7 mouse cellular contexts compared by ENCODE assay signal in the genomic region with DNA sequence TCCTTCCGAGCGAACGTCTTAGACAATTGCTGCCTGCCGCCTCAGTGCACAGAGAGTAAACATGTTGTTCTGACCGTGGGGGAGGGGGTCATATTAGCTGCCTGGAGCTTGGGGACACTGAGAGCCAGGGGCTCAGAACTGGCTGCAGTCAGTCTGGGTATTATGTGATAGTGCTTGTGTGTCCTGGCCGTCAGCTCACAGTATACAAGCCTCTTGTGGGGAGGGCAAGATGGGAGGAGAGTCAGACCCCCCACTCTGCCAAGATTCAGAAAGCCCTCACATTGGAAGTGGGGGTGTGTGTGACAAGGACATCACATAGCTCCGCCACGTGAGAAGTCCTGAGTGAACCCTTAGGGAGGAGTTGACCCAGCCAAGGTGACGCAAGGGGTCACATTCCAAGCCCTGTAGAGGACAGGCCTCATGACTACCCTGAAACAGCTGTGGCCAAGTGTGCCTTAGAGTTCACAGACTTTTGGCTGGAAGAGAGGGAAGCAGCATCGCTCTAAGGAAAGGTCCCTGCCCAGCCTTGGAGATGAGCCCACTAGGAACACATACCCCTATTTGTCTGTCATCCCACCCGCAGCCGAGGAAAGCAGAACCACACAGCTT. TPM values are rescaled to one million over a fixed set of nuclear protein-coding genes. Genes with fewer than 3 reads are reported as not detected.
A peak's percentile ranks its signal among the peaks of the same experiment; 100 is the strongest.
DNase-seq lines count a peak whose midpoint lies in the region; ATAC-seq and TF ChIP-seq lines count a peak whose summit lies in the region.

No protein-coding gene starts in this region.

- H3K4me1 ChIP-seq in cortical plate, adult 2 months (ENCODE audit: control insufficient read depth, insufficient read depth, low read length): peaks cover 14% of the 10 kb centered on the region
- peaks cover 51% of the 10 kb centered on the region for H3K4me1 ChIP-seq in kidney, adult 2 months (ENCODE audit: control insufficient read depth, insufficient read depth, low read length)
- H3K4me1 ChIP-seq in lung, embryonic 16.5 days (replicated peaks; ENCODE audit: control insufficient read depth, insufficient read depth, low read length): peaks cover 84% of the 10 kb centered on the region

- H3K27ac ChIP-seq in cortical plate, adult 2 months (ENCODE audit: insufficient read depth, low read length): peak overlapping the region; percentile 91
- peak overlapping the region; percentile 98 for H3K27ac ChIP-seq in kidney, adult 2 months (ENCODE audit: insufficient read depth, low read depth, low read length)
- H3K27ac ChIP-seq in lung, embryonic 16.5 days (ENCODE audit: low read length): peak overlapping the region; percentile 100

- ATAC-seq in lung, embryonic 16.5 days (ENCODE audit: low read depth): peak; percentile 47

- H3K27me3 ChIP-seq in kidney, adult 2 months (replicated peaks; ENCODE audit: control insufficient read depth, insufficient read depth, low read length): no peaks in the 10 kb centered on the region
- no peaks in the 10 kb centered on the region for H3K27me3 ChIP-seq in lung, embryonic 16.5 days (ENCODE audit: control insufficient read depth, insufficient read depth, low read depth, low read length)

- H3K4me2 ChIP-seq in lung, embryonic 16.5 days (ENCODE audit: low read depth, low read length): peak overlapping the region; percentile 90

- no peaks in the 10 kb centered on the region for H3K9me3 ChIP-seq in lung, embryonic 16.5 days (ENCODE audit: control insufficient read depth, low read length)

- no peak for TF ChIP-seq CTCF in cortical plate, adult 2 months (IDR thresholded peaks at IDR 0.05; ENCODE audit: extremely low read depth, insufficient read depth, low read length)
- no peak for TF ChIP-seq CTCF in kidney, adult 2 months (conservative IDR thresholded peaks at IDR 0.05; ENCODE audit: insufficient read depth, insufficient read length, low read depth, low read length)

- peak; percentile 46 for DNase-seq in R1 (ENCODE audit: low read depth, low spot score)
- peak; percentile 93 for DNase-seq in heart, adult 8-10 months (ENCODE audit: low spot score)
- DNase-seq in kidney, adult 2 months: peak; percentile 97
- DNase-seq in testis, postnatal 10 days (ENCODE audit: low spot score): peak; percentile 65
- DNase-seq in natural killer cell, adult 2 months (ENCODE audit: low spot score in 2 of 2): no peak

- WGBS in kidney, adult 2 months: 8% methylated on average over 12 of the region's 12 CpGs
- 5% methylated on average over 12 of the region's 12 CpGs for WGBS in lung, embryonic 16.5 days

- H3K9ac ChIP-seq in lung, embryonic 16.5 days (ENCODE audit: low read length): peak overlapping the region; percentile 94

- peak overlapping the region; percentile 18 for H3K4me3 ChIP-seq in cortical plate, adult 2 months (ENCODE audit: insufficient read depth, low read length)
- H3K4me3 ChIP-seq in kidney, adult 2 months (ENCODE audit: insufficient read depth, low read depth, low read length): peak overlapping the region; percentile 59
- peak overlapping the region; percentile 66 for H3K4me3 ChIP-seq in lung, embryonic 16.5 days (ENCODE audit: low read length)

- no peak for TF ChIP-seq POLR2A in cortical plate, adult 2 months (IDR thresholded peaks at IDR 0.05; ENCODE audit: extremely low read depth, insufficient read depth, low read length)
- no peak for TF ChIP-seq POLR2A in kidney, adult 2 months (IDR thresholded peaks at IDR 0.05; ENCODE audit: low read depth, low read length)

- H3K36me3 ChIP-seq in kidney, adult 2 months (ENCODE audit: control insufficient read depth, insufficient read depth, low read length): peaks cover 1% of the 10 kb centered on the region; the same call in 1 of the 2 replicates
- H3K36me3 ChIP-seq in lung, embryonic 16.5 days (ENCODE audit: control insufficient read depth, insufficient read depth, low read length): 0 out of 2 replicates have a peak, but pooled peaks cover 5% of the 10 kb centered on the region

RNA-seq across cellular contexts. Expression of gene Tns2, which starts 3.8 kb away (rescaled TPM):
- polyA plus RNA-seq in cortical plate, adult 2 months (2012; rRNA removed): 19.4 and 20.5 TPM in 2 replicates
- total RNA-seq in heart, adult 8-10 months (2022): 100 to 1,000 TPM; 123 to 146 (median 133) TPM
- polyA plus RNA-seq in kidney, adult 2 months (2012; rRNA removed): 124 and 143 TPM in 2 replicates
- polyA plus RNA-seq in lung, embryonic 16.5 days (2015; fragmentation: Nextera tagmentation; extraction: Ambion mirVana): 68.5 and 72.8 TPM in 2 replicates

RNA-seq across cellular contexts. Expression of gene Eif4b, which starts 30.5 kb away (rescaled TPM):
- 100 and 107 TPM in 2 replicates for polyA plus RNA-seq in cortical plate, adult 2 months (2012; rRNA removed)
- 100 to 1,000 TPM; 161 to 190 (median 169) TPM for total RNA-seq in heart, adult 8-10 months (2022)
- 92.1 and 124 TPM in 2 replicates for polyA plus RNA-seq in kidney, adult 2 months (2012; rRNA removed)
- 122 and 123 TPM in 2 replicates for polyA plus RNA-seq in lung, embryonic 16.5 days (2015; fragmentation: Nextera tagmentation; extraction: Ambion mirVana)

RNA-seq across cellular contexts. Expression of gene Spryd3, which starts 32.0 kb away (rescaled TPM):
- 152 and 156 TPM in 2 replicates for polyA plus RNA-seq in cortical plate, adult 2 months (2012; rRNA removed)
- 10 to 100 TPM; 13.2 to 16.8 (median 15.6) TPM for total RNA-seq in heart, adult 8-10 months (2022)
- polyA plus RNA-seq in kidney, adult 2 months (2012; rRNA removed): 29.7 and 30.1 TPM in 2 replicates
- 21.2 and 22.7 TPM in 2 replicates for polyA plus RNA-seq in lung, embryonic 16.5 days (2015; fragmentation: Nextera tagmentation; extraction: Ambion mirVana)

RNA-seq across cellular contexts. Expression of gene Igfbp6, which starts 40.1 kb away (rescaled TPM):
- 69.5 and 71.7 TPM in 2 replicates for polyA plus RNA-seq in cortical plate, adult 2 months (2012; rRNA removed)
- 10 to 100 TPM; 20.6 to 52.4 (median 26.0) TPM for total RNA-seq in heart, adult 8-10 months (2022)
- 18.5 and 26.8 TPM in 2 replicates for polyA plus RNA-seq in kidney, adult 2 months (2012; rRNA removed)
- polyA plus RNA-seq in lung, embryonic 16.5 days (2015; fragmentation: Nextera tagmentation; extraction: Ambion mirVana): 25.8 and 34.5 TPM in 2 replicates

RNA-seq across cellular contexts. Expression of gene Soat2, which starts 46.3 kb away (rescaled TPM):
- polyA plus RNA-seq in cortical plate, adult 2 months (2012; rRNA removed): 0.17 and 0.28 TPM in 2 replicates
- under 1 TPM in 3 of 4 experiments, not detected in 1; 0.11 to 0.13 (median 0.12) TPM for total RNA-seq in heart, adult 8-10 months (2022)
- polyA plus RNA-seq in kidney, adult 2 months (2012; rRNA removed): 1.1 and 1.2 TPM in 2 replicates
- polyA plus RNA-seq in lung, embryonic 16.5 days (2015; fragmentation: Nextera tagmentation; extraction: Ambion mirVana): 0.30 and 0.50 TPM in 2 replicates

Comparison
In these comparisons a context has a peak if more than half of its experiments do, and no peak if none do; other contexts are left out.
1. DNase-seq: peak in R1 (single experiment), heart, adult 8-10 months (single experiment), kidney, adult 2 months (single experiment) and testis, postnatal 10 days (single experiment); none in natural killer cell, adult 2 months (0 of 2).
2. Peak in every context shown above with its lines, with median percentiles within 50 percentile points of each other: H3K27ac ChIP-seq and H3K4me3 ChIP-seq.